Mouse (Mus musculus) ZHBTc4 (cell line): ENCODE results near the gene Nutf2.

Source experiments
- DNase-seq: peaks from one replicate; pipeline ENCODE4 v3.0.0-alpha.2; 2011; ENCODE audit warnings: low read depth, low spot score

The Nutf2 gene

DNA sequence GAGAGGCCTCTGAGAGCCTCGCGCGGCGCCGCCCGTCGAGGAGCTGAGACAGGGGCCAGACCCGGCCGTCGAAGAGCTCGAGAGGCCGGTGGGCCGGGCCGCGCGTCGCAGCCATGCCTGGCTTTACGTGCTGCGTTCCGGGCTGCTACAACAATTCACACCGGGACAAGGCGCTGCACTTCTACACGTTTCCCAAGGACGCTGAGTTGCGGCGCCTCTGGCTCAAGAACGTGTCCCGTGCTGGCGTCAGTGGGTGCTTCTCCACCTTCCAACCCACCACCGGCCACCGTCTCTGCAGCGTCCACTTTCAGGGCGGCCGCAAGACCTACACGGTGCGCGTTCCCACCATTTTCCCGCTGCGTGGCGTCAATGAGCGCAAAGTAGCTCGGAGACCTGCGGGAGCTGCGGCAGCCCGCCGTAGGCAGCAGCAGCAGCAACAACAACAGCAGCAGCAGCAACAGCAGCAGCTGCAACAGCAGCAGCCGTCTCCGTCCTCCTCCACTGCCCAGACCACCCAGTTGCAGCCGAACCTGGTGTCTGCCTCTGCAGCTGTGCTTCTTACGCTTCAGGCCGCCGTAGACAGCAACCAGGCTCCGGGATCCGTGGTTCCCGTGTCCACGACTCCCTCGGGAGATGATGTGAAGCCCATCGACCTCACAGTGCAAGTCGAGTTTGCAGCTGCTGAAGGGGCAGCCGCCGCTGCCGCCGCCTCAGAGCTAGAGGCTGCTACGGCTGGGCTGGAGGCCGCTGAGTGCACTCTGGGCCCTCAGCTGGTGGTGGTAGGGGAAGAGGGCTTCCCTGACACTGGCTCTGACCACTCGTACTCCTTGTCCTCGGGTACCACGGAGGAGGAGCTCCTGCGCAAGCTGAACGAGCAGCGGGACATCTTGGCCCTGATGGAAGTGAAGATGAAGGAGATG, 4.9 kb upstream of the Nutf2 start:
- peak; percentile 44 for DNase-seq

- DNase-seq, result no peak
Observed at GRCm38 (mm10) chr8:105856168-105856835, 4.1 kb upstream of the Nutf2 start.

DNA sequence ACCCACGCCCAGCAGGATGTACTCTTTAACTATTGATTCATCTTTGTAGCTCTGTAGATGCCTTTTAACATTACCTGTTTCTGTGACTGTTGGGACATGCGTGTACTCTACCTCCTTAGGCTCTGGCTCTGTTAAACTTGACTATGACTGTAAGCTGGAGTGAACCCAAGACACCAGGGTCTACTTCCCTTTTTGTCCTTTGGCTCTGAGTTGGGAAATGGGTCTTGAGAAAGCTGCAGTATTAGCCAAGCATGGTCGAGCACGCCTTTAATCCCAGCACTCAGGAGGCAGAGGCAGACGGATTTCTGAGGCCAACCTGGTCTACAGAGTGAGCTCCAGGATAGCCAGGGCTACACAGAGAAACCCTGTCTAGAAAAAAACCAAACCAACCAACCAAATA, 1.9 kb upstream of the Nutf2 start:
- no peak for DNase-seq

GRCm38 (mm10) chr8:105859314-105859713, 1.1 kb upstream of the Nutf2 start:
- no peak for DNase-seq

- no peak for DNase-seq
Observed at GRCm38 (mm10) chr8:105861951-105862350, 1.6 kb downstream of the Nutf2 start.

DNA sequence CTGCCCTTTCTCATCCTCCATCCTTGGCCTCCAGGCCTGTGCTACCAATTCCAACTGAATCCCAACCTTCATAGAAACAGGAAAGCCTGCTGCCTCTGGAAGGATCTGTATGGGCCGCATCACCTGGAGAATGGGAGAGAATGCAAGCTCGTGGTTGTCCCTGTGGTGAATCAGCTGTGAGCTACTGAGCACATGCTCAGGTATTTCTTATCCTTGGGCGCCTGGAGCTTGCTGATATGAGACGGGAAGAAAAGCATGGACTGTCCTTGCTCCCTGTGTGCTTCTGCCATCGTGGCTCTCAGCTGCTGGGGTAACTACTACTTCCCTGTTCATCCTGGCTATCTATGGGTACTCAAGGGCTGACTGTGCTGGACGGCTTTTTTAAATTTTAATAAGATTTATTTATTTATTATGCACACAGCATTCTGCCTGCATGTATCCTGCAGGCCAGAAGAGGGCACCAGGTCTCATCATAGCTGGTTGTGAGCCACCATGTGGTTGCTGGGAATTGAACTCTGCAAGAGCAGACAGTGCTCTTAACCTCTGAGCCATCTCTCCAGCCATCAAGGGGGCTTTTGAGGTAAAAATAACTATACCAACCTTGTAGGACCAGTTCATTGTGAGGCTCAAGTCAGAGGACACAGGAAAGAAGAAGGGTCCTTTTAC, 6.1 kb downstream of the Nutf2 start:
- peak; percentile 38 for DNase-seq

DNA sequence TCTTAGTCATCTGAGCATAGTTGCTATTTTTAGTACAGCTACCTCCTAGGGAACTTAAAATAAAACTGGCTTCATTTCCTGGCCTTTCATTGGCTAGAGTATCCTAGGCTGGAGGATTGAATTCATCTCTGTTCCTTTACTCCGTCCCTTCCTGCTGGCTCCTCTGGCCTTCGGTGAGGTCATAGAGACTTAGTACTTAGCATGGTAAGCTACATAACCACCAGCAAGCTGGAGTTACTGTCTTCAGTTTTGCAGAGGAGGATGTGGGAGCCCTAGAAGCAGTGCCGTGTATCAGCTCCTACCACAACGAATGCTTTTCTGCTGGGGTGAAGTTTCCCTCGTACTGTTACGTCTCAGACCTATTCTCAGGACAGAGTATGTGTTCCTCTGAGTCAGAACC, 13.9 kb downstream of the Nutf2 start:
- no peak for DNase-seq

DNA sequence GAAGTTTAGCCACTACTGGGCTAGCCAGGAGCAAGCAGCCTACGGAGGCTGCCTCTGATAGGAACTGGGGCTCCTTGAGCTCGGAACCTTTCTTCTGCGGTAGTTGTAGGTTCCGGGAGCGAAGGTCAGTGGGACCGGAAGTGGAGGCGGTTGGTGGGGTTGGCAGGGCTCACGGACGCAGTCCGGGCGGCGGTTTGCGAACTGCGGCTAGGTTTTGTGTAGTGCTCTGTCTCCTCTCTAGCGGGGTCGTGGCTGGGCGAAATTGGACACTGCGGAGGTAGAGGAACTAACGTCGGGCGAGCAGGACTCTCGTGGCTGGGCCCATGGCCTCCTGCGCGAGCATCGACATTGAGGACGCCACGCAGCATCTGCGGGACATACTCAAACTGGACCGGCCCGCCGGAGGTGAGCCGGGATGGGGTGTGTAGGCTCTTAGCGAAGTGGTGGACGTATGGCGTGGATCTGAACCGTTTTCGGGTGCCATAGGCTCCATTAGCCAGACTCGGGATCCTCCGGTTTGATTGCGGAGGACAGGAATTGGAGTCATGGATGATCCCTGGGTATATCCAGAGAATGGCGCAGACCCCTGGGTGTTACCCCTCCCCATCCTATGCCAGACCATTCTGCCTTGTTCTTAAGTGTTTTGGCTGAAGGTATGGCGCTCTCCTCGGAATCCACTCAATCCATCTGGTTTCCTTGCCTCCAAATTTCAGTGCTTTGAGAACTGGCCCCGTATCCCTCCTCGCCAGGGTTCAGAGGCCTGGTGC, 20.6 kb downstream of the Nutf2 start, which contains the start of gene Edc4:
TSS of gene Edc4 (plus strand) at position 128 of the 767 bp plus-strand sequence.
- peak; percentile 92 for DNase-seq

DNA sequence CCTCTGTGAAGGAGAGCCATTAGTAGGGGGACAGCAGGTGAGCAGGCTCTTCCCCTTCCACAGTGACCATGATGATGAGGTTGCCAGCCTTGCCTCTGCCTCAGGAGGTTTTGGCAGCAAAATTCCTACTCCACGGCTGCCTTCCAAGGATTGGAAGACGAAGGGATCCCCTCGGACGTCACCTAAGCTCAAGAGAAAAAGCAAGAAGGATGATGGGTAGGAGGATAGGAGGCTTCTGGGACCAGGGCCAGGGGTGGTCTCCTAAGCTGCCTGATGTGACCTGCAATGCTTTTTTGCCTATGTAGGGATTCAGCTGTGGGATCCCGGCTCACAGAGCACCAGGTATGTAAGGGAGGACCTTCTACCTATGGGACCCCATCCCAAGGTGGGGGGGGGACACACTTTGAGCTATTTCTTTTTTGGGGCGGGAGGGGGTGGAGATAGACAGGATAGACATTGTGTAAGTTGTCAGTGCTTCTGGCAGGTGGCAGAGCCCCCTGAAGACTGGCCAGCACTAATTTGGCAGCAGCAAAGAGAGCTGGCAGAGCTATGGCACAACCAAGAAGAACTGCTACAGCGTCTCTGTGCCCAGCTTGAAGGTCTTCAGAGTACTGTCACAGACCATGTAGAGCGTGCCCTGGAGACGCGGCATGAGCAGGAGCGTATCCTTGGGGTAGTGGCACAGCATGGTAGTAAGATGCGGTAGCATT, 29.5 kb downstream of the Nutf2 start:
- no peak for DNase-seq

DNA sequence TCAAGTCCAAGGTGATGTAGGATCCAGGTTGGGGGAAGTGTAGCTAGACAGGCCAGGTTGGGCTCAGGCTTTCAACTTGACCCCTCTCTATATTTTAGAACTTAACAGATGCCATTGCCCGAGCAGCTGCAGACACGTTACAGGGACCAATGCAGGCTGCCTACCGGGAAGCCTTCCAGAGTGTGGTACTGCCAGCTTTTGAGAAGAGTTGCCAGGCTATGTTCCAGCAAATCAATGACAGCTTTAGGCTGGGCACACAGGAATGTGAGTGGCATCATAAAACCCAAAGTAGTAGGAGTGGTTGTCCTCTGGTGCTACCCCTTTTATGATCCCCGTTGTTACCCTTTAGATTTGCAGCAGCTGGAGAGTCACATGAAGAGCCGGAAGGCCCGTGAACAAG, 30.5 kb downstream of the Nutf2 start:
- DNase-seq, result no peak

GRCm38 (mm10) chr8:105892432-105892831, 32.1 kb downstream of the Nutf2 start:
- DNase-seq, result peak; percentile 51

GRCm38 (mm10) chr8:105893339-105893738, 33.0 kb downstream of the Nutf2 start, which contains the start of gene Nrn1l:
Nrn1l (plus strand) TSS chr8:105893567.
- peak; percentile 92 for DNase-seq

GRCm38 (mm10) chr8:105897801-105898480, 37.6 kb downstream of the Nutf2 start:
- DNase-seq, result no peak

DNA sequence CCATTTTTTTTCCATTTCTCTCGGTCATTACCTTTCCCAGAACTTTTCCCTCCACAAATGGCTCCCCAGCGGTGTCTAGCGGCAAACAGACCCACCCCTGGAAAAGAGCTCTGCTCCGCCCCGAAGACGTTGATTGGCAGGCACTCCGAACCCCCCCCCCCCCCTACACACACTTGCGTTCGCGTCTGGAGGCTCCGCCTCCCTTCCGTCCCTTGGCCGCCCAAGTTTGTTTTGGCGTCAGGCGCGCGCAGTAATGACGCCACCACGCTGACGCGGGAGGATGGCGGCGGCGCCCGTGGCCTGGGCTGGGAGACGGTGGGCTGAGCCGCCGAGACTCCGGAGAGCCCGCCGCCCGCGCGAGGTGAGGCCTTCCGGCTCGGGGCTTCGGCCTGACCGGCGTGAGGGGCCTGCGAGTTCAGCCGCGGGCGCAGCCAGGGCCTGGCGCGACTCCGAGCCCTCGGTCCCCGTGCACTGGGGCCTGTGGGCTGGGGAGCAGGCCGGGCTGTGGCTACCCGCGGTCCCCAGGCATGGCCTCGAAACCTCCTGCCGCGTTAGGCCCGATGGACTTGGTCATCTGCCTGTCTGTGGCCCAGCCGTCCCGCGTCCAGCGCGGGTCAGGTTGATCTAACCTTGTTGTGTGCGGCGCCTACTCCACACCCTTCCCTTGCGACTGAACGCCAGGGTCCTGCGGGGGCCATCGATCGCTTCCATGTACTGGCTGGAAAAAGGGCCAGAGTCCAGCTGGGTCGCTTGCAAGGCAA, 40.0 kb downstream of the Nutf2 start, which contains the start of gene Pskh1:
TSS of gene Pskh1 (plus strand) at position 262 of the 761 bp plus-strand sequence.
- DNase-seq, result peak; percentile 98

DNA sequence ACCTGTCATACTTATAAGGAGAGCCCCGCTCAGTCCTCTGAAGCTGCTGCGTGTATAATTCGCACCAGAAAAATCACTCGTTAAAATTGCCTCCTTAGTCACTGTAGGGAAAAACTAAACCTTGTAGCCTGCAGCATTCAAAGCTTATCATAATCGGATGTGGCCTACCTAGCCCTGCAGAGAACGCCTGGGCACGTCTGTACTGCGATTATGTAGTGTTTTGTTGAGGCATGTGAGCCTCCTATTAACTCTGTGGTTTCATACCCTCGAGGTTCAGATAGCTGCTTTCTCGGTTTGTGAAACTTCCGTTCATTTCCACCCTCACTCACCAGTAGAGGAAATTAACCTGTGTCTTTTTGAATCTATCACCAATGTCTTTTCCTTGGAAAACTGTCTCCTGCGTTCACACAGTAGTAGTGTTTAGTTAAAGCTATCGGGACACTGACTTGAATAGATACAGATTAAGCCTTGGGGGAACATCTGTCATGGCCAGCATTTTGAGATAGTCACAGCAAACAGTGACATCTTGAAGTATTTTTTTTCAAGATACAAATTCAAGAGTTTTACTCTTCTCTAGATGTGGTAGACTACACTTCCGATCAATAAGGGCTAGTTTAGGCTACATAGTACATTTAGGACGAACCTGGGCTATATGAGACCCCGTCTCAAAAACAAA, 40.7 kb downstream of the Nutf2 start:
- no peak for DNase-seq

- DNase-seq, result no peak
Observed at GRCm38 (mm10) chr8:105919390-105919789, 59.0 kb downstream of the Nutf2 start.

- no peak for DNase-seq
Observed at GRCm38 (mm10) chr8:105925123-105925522, 64.7 kb downstream of the Nutf2 start.
